8 mouse cellular contexts compared by ENCODE assay signal in the genomic region with DNA sequence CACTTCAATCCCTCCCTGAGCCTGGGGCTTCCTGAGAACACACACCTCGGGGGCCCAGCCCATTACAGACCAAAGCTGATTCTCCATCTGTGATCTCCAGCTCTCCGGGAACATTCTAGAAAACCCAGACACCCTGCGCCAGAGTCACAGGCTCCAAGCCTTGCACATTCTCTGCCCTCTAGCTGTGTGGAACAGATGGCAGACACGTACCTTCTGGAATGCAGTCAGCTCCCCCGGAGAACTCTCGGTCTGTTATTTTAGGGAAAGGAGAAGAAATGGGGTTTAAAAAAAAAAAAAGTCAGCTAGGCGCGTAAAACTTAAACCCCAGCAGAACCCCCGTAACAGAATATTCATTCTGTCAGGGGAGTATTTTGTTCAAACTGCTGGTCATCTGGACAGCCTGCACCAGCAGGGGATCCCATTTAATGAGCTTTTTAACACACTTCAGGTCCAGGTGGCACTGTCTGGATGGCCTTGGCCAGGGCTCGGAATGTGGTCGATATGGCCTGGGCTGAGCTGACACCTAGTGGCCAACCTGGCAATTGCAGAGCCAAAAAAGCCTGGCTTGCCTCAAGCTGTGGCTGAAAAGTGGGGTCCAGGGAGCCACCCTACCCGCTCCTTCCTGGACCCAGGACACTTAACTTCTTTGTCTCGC.
A peak's percentile ranks its signal among the peaks of the same experiment; 100 is the strongest.
DNase-seq lines count a peak whose midpoint lies in the region; ATAC-seq lines count a peak whose summit lies in the region.

No protein-coding gene starts in this region.

- H3K27ac ChIP-seq in forebrain, embryonic 15.5 days (replicated peaks): peak overlapping the region; percentile 48
- H3K27ac ChIP-seq in hindbrain, embryonic 11.5 days (ENCODE audit: low read depth, low read length): no peak overlapping the region
- H3K27ac ChIP-seq in lung, embryonic 16.5 days (ENCODE audit: low read length): no peak overlapping the region

- H3K4me2 ChIP-seq in forebrain, embryonic 15.5 days (replicated peaks): no peak overlapping the region; the same call in 1 of the 2 replicates
- H3K4me2 ChIP-seq in hindbrain, embryonic 11.5 days (replicated peaks; ENCODE audit: low read depth, low read length): no peak overlapping the region
- no peak overlapping the region for H3K4me2 ChIP-seq in lung, embryonic 16.5 days (ENCODE audit: low read depth, low read length)

- H3K9me3 ChIP-seq in forebrain, embryonic 15.5 days: no peaks in the 10 kb centered on the region
- H3K9me3 ChIP-seq in hindbrain, embryonic 11.5 days (ENCODE audit: control insufficient read depth, low read length): no peaks in the 10 kb centered on the region
- H3K9me3 ChIP-seq in lung, embryonic 16.5 days (ENCODE audit: control insufficient read depth, low read length): 0 out of 2 replicates have a peak, but pooled peaks cover 3% of the 10 kb centered on the region

- no peak overlapping the region for H3K9ac ChIP-seq in forebrain, embryonic 15.5 days (replicated peaks)
- H3K9ac ChIP-seq in hindbrain, embryonic 11.5 days (ENCODE audit: low read depth, low read length): no peak overlapping the region
- no peak overlapping the region for H3K9ac ChIP-seq in lung, embryonic 16.5 days (ENCODE audit: low read length)

- no peaks in the 10 kb centered on the region for H3K36me3 ChIP-seq in forebrain, embryonic 15.5 days
- no peaks in the 10 kb centered on the region for H3K36me3 ChIP-seq in hindbrain, embryonic 11.5 days (ENCODE audit: control insufficient read depth, insufficient read depth, low read length)
- no peaks in the 10 kb centered on the region for H3K36me3 ChIP-seq in lung, embryonic 16.5 days (ENCODE audit: control insufficient read depth, insufficient read depth, low read length)

- peak; percentile 88 for ATAC-seq in forebrain, embryonic 15.5 days (replicated peaks)
- ATAC-seq in hindbrain, embryonic 11.5 days (ENCODE audit: low FRiP score): peak; percentile 81
- peak; percentile 67 for ATAC-seq in lung, embryonic 16.5 days (ENCODE audit: low read depth)

- H3K4me1 ChIP-seq in forebrain, embryonic 15.5 days: peaks cover 13% of the 10 kb centered on the region
- H3K4me1 ChIP-seq in hindbrain, embryonic 11.5 days (replicated peaks; ENCODE audit: control insufficient read depth, insufficient read depth, low read length): 0 out of 2 replicates have a peak, but pooled peaks cover 2% of the 10 kb centered on the region
- H3K4me1 ChIP-seq in lung, embryonic 16.5 days (replicated peaks; ENCODE audit: control insufficient read depth, insufficient read depth, low read length): no peaks in the 10 kb centered on the region

- 20% methylated on average over 13 of the region's 13 CpGs for WGBS in forebrain, embryonic 15.5 days
- WGBS in hindbrain, embryonic 11.5 days: 42% methylated on average over 13 of the region's 13 CpGs
- WGBS in lung, embryonic 16.5 days: 33% methylated on average over 13 of the region's 13 CpGs

- no peak overlapping the region for H3K4me3 ChIP-seq in forebrain, embryonic 15.5 days
- H3K4me3 ChIP-seq in hindbrain, embryonic 11.5 days (ENCODE audit: low read depth, low read length): no peak overlapping the region
- H3K4me3 ChIP-seq in lung, embryonic 16.5 days (ENCODE audit: low read length): no peak overlapping the region

- H3K27me3 ChIP-seq in forebrain, embryonic 15.5 days: no peaks in the 10 kb centered on the region
- no peaks in the 10 kb centered on the region for H3K27me3 ChIP-seq in hindbrain, embryonic 11.5 days (ENCODE audit: control insufficient read depth, insufficient read depth, low read length)
- H3K27me3 ChIP-seq in lung, embryonic 16.5 days (ENCODE audit: control insufficient read depth, insufficient read depth, low read depth, low read length): no peaks in the 10 kb centered on the region

- DNase-seq in Muller cell, postnatal 12 days (ENCODE audit: inconsistent ontology term): peak; percentile 65
- peak; percentile 93 for DNase-seq in cerebellum, adult 11-12 months
- DNase-seq in hindbrain, embryonic 11.5 days (ENCODE audit: low spot score): peak; percentile 89
- peak; percentile 62 for DNase-seq in layer of hippocampus, adult 9-10 months (ENCODE audit: low spot score)
- DNase-seq in ovary, postnatal 14 days (ENCODE audit: low spot score): peak; percentile 77
- DNase-seq in urinary bladder, adult 18-20 months (ENCODE audit: low spot score in 2 of 2): peak; percentile 46 to 71
